Mouse (Mus musculus): ENCODE data around the gene Jmjd1c. TPM values are rescaled to one million over a fixed set of nuclear protein-coding genes. Genes with fewer than 3 reads are reported as not detected.

Gene Jmjd1c
- polyA plus RNA-seq, 1 experiment from 2014 or later = 40.8 TPM

DNA sequence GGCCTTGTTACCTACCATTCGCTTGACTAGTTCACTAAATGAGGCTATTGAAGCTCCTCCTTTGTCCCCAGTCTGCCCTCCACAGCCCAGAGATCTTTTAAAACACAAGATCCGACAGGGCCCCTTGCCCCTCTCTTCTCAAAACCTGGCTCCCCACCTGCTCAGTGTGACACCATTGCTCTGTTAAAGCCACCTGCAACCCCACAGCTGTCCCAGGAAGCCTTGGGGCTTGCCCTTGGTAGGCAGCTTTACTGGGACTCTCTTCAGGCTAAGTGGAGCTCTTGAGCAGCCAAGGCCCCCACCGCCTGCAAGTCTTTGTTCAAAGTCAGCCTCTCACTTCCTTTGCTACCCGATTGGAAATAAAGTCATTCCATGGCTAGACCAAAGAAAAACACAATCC is 16.9 kb upstream of the Jmjd1c start:
- DNase-seq (ENCODE audit: low spot score) (no peak), ATAC-seq (replicated peaks; ENCODE audit: low FRiP score, low read depth) (no peak)
- 49% methylated on average over 4 of the region's 4 CpGs for WGBS
- H3K9ac ChIP-seq (ENCODE audit: low read depth, low read length) = no peak overlapping the region
- H3K9me3 ChIP-seq (replicated peaks; ENCODE audit: low read length) = no peaks in the 10 kb centered on the region
- H3K27me3 ChIP-seq (ENCODE audit: insufficient read depth, low read length) = no peaks in the 10 kb centered on the region
- TF ChIP-seq CTCF (IDR thresholded peaks at IDR 0.05; ENCODE audit: low read depth) = no peak
- no peaks in the 10 kb centered on the region for H3K36me3 ChIP-seq (ENCODE audit: insufficient read depth, low read length)
- no peak overlapping the region for H3K27ac ChIP-seq
- no peak overlapping the region for H3K4me2 ChIP-seq (ENCODE audit: low read length)
- H3K4me3 ChIP-seq (replicated peaks; ENCODE audit: low read depth, low read length) = no peak overlapping the region
- H3K4me1 ChIP-seq (replicated peaks; ENCODE audit: insufficient read depth, low read length) = peaks cover 9% of the 10 kb centered on the region

DNA sequence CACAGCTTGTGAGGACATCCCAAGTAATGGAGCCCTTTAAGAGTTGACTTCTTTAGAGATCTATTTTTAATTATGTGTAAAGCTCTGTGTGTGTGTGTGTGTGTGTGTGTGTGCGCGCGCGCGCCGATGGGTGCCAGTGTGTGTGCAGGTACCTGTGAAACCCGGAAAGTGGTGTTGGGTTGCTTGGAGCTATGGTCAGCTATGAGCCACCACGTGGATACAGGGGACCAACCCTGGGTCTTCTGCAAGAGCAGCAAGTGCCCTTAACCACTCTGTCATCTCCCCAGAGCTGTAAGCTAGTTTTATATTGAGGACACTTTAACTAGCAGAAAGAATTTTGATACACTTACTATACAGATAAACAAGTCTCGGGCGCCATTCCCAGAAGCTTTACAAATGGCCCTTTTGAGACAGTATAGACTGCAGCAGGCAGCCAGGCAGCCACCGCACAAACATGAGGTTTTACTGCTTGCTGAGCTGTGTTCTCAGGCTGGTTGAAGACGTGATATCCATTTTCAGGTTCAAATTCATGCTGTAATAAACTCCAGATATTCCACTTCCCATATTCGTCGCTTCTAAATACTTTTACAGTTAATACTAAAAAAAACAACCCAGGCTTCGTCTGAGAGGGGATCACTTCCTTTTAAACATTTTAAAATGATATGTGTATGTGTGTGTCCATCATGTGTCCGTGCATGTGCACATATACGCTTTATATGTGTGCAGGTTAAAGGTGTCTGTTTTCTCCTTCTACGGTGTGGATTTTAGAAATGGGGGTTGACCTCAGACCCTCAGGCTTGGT is 14.5 kb upstream of the Jmjd1c start:
- no peaks in the 10 kb centered on the region for H3K27me3 ChIP-seq (ENCODE audit: insufficient read depth, low read length)
- no peaks in the 10 kb centered on the region for H3K9me3 ChIP-seq (replicated peaks; ENCODE audit: low read length)
- H3K4me1 ChIP-seq (replicated peaks; ENCODE audit: insufficient read depth, low read length) = peaks cover 9% of the 10 kb centered on the region
- H3K9ac ChIP-seq (ENCODE audit: low read depth, low read length) = no peak overlapping the region
- H3K36me3 ChIP-seq (ENCODE audit: insufficient read depth, low read length) = no peaks in the 10 kb centered on the region
- no peak overlapping the region for H3K4me2 ChIP-seq (ENCODE audit: low read length)
- no peak overlapping the region for H3K4me3 ChIP-seq (replicated peaks; ENCODE audit: low read depth, low read length)
- no peak overlapping the region for H3K27ac ChIP-seq
- 70% methylated on average over 18 of the region's 18 CpGs for WGBS
- no peak for ATAC-seq (replicated peaks; ENCODE audit: low FRiP score, low read depth)
- no peak for TF ChIP-seq CTCF (IDR thresholded peaks at IDR 0.05; ENCODE audit: low read depth)
- no peak for DNase-seq (ENCODE audit: low spot score)

DNA sequence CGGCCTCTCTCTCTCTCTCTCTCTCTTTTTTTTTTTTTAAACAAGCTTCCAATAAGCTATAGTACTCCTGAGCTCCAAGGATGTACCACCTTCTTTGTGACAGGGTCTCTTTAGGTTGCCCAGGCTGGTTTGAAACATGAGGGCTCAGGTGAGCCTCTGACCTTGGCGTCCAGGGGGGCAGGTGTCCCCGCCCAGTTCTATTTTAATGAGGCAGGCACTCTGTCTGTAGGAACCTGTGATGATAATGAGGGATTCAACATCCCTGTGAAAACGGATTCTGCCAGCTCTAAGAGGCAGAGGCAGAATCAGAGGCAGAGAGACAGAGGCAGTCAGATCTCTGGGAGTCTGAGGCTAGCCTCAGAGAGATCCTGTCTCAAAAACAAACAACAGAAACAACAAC is 13.4 kb upstream of the Jmjd1c start:
- no peak for TF ChIP-seq CTCF (IDR thresholded peaks at IDR 0.05; ENCODE audit: low read depth)
- WGBS = 91% methylated on average over 4 of the region's 4 CpGs

DNA sequence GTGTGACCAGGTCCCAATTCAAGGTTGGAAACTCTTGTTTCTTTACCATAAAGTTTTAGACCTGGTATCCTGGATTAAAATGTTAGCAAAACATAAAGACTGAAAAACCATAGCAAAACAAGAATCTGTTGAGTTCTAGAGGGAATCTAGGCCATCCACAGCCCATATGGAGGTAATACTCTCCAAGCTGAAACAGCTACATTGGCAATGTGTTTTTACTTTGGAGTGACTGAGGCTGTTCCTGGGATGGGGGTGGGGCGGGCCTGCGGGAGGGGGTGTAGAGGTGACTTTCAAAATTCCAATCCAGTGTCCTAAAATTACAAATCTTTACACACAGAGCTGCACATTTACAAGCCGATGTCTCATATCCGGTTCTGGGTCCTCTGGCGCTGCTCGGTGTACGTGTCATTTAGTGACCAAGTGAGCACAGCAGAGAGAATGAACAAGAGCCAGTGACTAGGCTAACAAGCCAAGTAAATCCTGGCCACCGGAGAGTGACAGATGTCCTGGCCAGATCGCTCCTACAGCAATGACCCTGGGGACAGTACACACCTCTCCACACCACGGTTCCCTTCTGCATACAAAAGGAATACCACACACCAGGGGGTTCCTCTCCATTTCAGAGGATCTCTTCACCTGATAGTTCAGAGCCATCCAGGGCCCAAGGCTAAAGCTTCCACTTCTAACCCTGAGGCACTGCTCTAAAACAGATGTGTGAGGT is 12.3 kb upstream of the Jmjd1c start:
- no peaks in the 10 kb centered on the region for H3K27me3 ChIP-seq (ENCODE audit: insufficient read depth, low read length)
- no peak overlapping the region for H3K27ac ChIP-seq
- H3K36me3 ChIP-seq (ENCODE audit: insufficient read depth, low read length) = no peaks in the 10 kb centered on the region
- no peak for TF ChIP-seq CTCF (IDR thresholded peaks at IDR 0.05; ENCODE audit: low read depth)
- DNase-seq (ENCODE audit: low spot score) = no peak
- H3K9ac ChIP-seq (ENCODE audit: low read depth, low read length) = no peak overlapping the region
- H3K4me1 ChIP-seq (replicated peaks; ENCODE audit: insufficient read depth, low read length) = peaks cover 4% of the 10 kb centered on the region; the same call in 1 of the 2 replicates
- no peak for ATAC-seq (replicated peaks; ENCODE audit: low FRiP score, low read depth)
- 72% methylated on average over 10 of the region's 10 CpGs for WGBS
- no peaks in the 10 kb centered on the region for H3K9me3 ChIP-seq (replicated peaks; ENCODE audit: low read length)
- H3K4me2 ChIP-seq (ENCODE audit: low read length) = no peak overlapping the region
- H3K4me3 ChIP-seq (replicated peaks; ENCODE audit: low read depth, low read length) = no peak overlapping the region

More for the DNA sequence above, 13.4 kb upstream of the Jmjd1c start:
- ATAC-seq (replicated peaks; ENCODE audit: low FRiP score, low read depth) (no peak), DNase-seq (ENCODE audit: low spot score) (no peak)
- no peak overlapping the region for H3K27ac ChIP-seq
- no peak overlapping the region for H3K4me3 ChIP-seq (replicated peaks; ENCODE audit: low read depth, low read length)
- H3K9me3 ChIP-seq (replicated peaks; ENCODE audit: low read length) = no peaks in the 10 kb centered on the region
- H3K4me2 ChIP-seq (ENCODE audit: low read length) = no peak overlapping the region
- no peak overlapping the region for H3K9ac ChIP-seq (ENCODE audit: low read depth, low read length)
- H3K4me1 ChIP-seq (replicated peaks; ENCODE audit: insufficient read depth, low read length) = peaks cover 4% of the 10 kb centered on the region; the same call in 1 of the 2 replicates
- H3K36me3 ChIP-seq (ENCODE audit: insufficient read depth, low read length) = no peaks in the 10 kb centered on the region
- no peaks in the 10 kb centered on the region for H3K27me3 ChIP-seq (ENCODE audit: insufficient read depth, low read length)

GRCm38 (mm10) chr10:67085124-67085523 is 10.8 kb upstream of the Jmjd1c start:
- no peak for ATAC-seq (replicated peaks; ENCODE audit: low FRiP score, low read depth)

DNA sequence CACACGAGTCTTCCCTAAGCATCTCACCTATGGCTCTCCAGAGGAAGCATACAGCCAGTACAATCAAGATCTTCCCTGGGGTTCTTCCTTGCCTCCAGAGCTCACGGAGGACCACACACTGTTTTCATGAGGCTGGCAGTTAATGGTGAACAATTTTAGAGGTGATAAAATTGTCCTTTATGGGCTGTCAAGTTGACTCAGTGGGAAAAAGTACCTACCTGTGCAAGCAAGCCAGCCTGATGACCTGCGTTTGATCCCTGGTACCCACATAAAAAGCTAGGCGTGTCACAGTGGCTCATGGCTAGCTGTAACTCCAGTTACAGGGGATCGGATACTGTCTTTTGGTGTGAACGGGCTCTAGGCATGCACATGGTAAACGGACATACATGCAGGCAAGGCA is 10.0 kb upstream of the Jmjd1c start:
- Histone ChIP-seq H3K9ac (ENCODE audit: low read depth, low read length) (no peak overlapping the region), H3K36me3 (ENCODE audit: insufficient read depth, low read length) (no peaks in the 10 kb centered on the region), H3K9me3 (replicated peaks; ENCODE audit: low read length) (no peaks in the 10 kb centered on the region), H3K4me3 (replicated peaks; ENCODE audit: low read depth, low read length) (no peak overlapping the region), H3K4me2 (ENCODE audit: low read length) (no peak overlapping the region), H3K4me1 (replicated peaks; ENCODE audit: insufficient read depth, low read length) (no peaks in the 10 kb centered on the region), H3K27me3 (ENCODE audit: insufficient read depth, low read length) (no peaks in the 10 kb centered on the region), H3K27ac (no peak overlapping the region)
- TF ChIP-seq CTCF (IDR thresholded peaks at IDR 0.05; ENCODE audit: low read depth) = no peak
- no peak for ATAC-seq (replicated peaks; ENCODE audit: low FRiP score, low read depth)
- DNase-seq (ENCODE audit: low spot score) = no peak
- WGBS = 68% methylated on average over 7 of the region's 7 CpGs

More at GRCm38 (mm10) chr10:67085124-67085523, 10.8 kb upstream of the Jmjd1c start:
- 86% methylated on average over 10 of the region's 10 CpGs for WGBS
- Histone ChIP-seq H3K9ac (ENCODE audit: low read depth, low read length) (no peak overlapping the region), H3K9me3 (replicated peaks; ENCODE audit: low read length) (no peaks in the 10 kb centered on the region), H3K4me3 (replicated peaks; ENCODE audit: low read depth, low read length) (no peak overlapping the region), H3K4me2 (ENCODE audit: low read length) (no peak overlapping the region), H3K27me3 (ENCODE audit: insufficient read depth, low read length) (no peaks in the 10 kb centered on the region), H3K36me3 (ENCODE audit: insufficient read depth, low read length) (no peaks in the 10 kb centered on the region), H3K27ac (no peak overlapping the region), H3K4me1 (replicated peaks; ENCODE audit: insufficient read depth, low read length) (no peaks in the 10 kb centered on the region)
- no peak for DNase-seq (ENCODE audit: low spot score)
- TF ChIP-seq CTCF (IDR thresholded peaks at IDR 0.05; ENCODE audit: low read depth) = no peak
